Mouse (Mus musculus) kidney, postnatal 0 days (tissue): ENCODE results near the gene Stard13. TPM values are rescaled to one million over a fixed set of nuclear protein-coding genes. Genes with fewer than 3 reads are reported as not detected.

Source experiments
- ATAC-seq: fragments of 200-750 bp; cut with Nextera tagmentation; replicated peaks from 2 replicates; pipeline ENCODE4 v1.8.0; 2017; ENCODE audit warnings: low read depth, moderate number of reproducible peaks, moderate TSS enrichment, moderate library complexity; ENCODE audit not compliant: low FRiP score
- DNase-seq: peaks from one replicate; pipeline ENCODE4 v3.0.0-alpha.2; 2016; ENCODE audit warnings: low spot score
- H3K27ac ChIP-seq: fragments of 300-500 bp; sonication (generic); 2 replicates; pipeline ENCODE4 v1.5.1; 2014; ENCODE audit warnings: mild to moderate bottlenecking
- H3K27me3 ChIP-seq: fragments of 300-500 bp; sonication (generic); 2 replicates; pipeline ENCODE4 v1.6.1; 2014; ENCODE audit warnings: low read length, mixed read lengths; ENCODE audit not compliant: insufficient read depth
- H3K36me3 ChIP-seq: fragments of 300-500 bp; sonication (generic); 2 replicates; pipeline ENCODE4 v1.6.1; 2014; ENCODE audit warnings: low read length, mixed read lengths; ENCODE audit not compliant: insufficient read depth
- H3K4me1 ChIP-seq: fragments of 300-500 bp; sonication (generic); replicated peaks from 2 replicates; pipeline ENCODE4 v1.6.1; 2014; ENCODE audit warnings: antibody characterized with exemption, low read length, mixed read lengths; ENCODE audit not compliant: insufficient read depth
- H3K4me2 ChIP-seq: fragments of 300-500 bp; sonication (generic); 2 replicates; pipeline ENCODE4 v1.6.1; 2014; ENCODE audit warnings: mild to moderate bottlenecking, low read length, moderate library complexity, mixed read lengths
- H3K4me3 ChIP-seq: fragments of 300-500 bp; sonication (generic); replicated peaks from 2 replicates; pipeline ENCODE4 v1.5.1; 2014; ENCODE audit warnings: low read depth, low read length
- H3K9ac ChIP-seq: fragments of 300-500 bp; sonication (generic); 2 replicates; pipeline ENCODE4 v1.6.1; 2014; ENCODE audit warnings: low read depth, low read length
- H3K9me3 ChIP-seq: fragments of 300-500 bp; sonication (generic); replicated peaks from 2 replicates; pipeline ENCODE4 v1.6.1; 2016; ENCODE audit warnings: low read length, inconsistent platforms, mixed read lengths
- CTCF ChIP-seq: IDR thresholded peaks from 2 replicates; pipeline ENCODE4 v1.5.1; 2016; ENCODE audit warnings: antibody characterized with exemption, low read depth, mild to moderate bottlenecking, moderate library complexity
- WGBS: fragments of 180-500 bp; shearing (Covaris S2); extraction: QIAGEN DNeasy Blood & Tissue Kit; methylation state at CpG from one replicate; pipeline ENCODE4 v1.1.7; 2014; 5-methylcytosine and 5-hydroxymethylcytosine counted together
- polyA plus RNA-seq: library from polyadenylated mRNA; unstranded; fragments of >200 nt; fragmentation: Nextera tagmentation; extraction: Ambion mirVana; gene quantifications from 2 replicates; pipeline ENCODE4 v1.2.1, GENCODE M21; 2015

Stard13 gene
- polyA plus RNA-seq, 1 experiment from 2014 or later, result 7.8 TPM

- DNase-seq (no peak), ATAC-seq (no peak)
- Histone ChIP-seq H3K4me1 (peaks cover 13% of the 10 kb centered on the region), H3K27ac (no peak overlapping the region), H3K36me3 (no peaks in the 10 kb centered on the region), H3K4me3 (no peak overlapping the region), H3K27me3 (no peaks in the 10 kb centered on the region), H3K4me2 (no peak overlapping the region), H3K9ac (0 out of 2 replicates have a peak overlapping the region, but pooled peaks have one; percentile 5), H3K9me3 (no peaks in the 10 kb centered on the region)
- TF ChIP-seq CTCF, result no peak
- 70% methylated on average over 5 of the region's 5 CpGs for WGBS
These were observed 89.7 kb downstream of the Stard13 start for GRCm38 (mm10) chr5:151143955-151144354.

DNA sequence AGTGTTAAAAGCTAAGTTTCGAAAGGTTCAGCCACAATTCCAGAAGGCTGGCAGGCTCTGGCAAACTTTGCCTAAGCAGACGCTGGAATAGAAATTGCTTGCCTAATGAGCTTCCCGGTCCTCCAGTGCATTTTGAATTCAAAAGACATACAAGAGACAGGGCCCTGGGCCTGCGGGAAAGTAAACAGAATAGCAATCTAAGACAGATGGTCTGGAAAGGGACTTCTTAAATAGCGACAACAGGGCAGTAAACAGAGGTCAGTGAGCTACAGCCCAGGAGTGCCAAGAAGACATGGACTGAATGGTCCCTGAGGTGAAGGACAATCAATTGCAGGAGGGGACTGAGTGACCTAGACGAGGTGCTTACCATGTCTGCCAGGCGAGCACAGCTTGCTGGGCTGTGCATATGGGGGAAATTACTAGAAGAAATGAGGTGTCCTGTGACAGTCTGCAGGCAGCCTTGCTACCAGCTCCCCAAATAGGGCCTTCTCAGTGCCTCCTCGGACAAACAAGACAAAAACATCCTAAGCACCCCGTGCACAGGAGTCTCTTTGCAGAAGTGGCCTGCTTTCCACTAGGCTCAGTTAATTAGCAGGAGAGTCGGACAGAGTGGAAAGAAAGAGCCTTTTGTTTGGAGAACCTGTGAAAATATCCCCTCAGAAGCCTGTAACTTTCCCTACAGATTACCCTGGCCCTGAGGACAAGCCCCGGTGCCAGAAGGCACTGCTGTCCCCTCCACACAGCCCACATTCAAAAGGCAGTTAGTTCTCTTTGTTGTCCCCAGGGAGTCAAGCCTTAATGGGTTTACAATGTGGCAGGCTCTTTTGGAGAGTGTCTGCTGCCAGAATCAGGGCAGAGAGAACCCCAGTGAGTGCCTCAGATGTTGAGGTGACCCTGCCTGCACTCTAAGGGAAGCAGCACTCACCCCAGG, 90.7 kb downstream of the Stard13 start:
- DNase-seq (no peak), ATAC-seq (no peak)
- Histone ChIP-seq H3K9ac (0 out of 2 replicates have a peak overlapping the region, but pooled peaks have one; percentile 4), H3K27ac (peak overlapping the region; percentile 70), H3K9me3 (no peaks in the 10 kb centered on the region), H3K4me2 (no peak overlapping the region), H3K36me3 (no peaks in the 10 kb centered on the region), H3K27me3 (no peaks in the 10 kb centered on the region), H3K4me1 (peaks cover 13% of the 10 kb centered on the region), H3K4me3 (no peak overlapping the region)
- 36% methylated on average over 11 of the region's 11 CpGs for WGBS
- TF ChIP-seq CTCF, result no peak

DNA sequence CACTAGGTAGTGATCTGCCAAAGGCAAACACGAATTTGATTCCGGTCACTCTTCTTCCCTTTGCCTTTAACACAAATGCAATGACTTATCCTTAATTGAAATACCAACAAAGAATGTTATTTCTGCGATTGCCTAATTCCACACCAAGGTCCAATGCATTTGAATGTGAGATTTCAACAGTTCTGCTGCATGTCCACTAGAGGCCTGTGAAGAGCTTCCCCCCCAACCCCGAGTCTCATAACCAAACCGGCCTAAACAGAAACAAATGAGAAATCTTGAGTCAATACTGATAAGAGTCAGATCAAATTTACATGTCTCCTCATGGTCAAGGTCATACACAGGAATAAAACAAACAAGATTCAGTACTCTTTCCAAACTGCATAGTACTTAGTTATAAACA, 91.4 kb downstream of the Stard13 start:
- H3K27ac ChIP-seq, result no peak overlapping the region

GRCm38 (mm10) chr5:151137901-151138300, 95.7 kb downstream of the Stard13 start:
- no peak overlapping the region for H3K9ac ChIP-seq
- no peak overlapping the region for H3K4me2 ChIP-seq
- H3K27me3 ChIP-seq, result no peaks in the 10 kb centered on the region
- WGBS, result 78% methylated on average over 5 of the region's 5 CpGs
- DNase-seq, result no peak
- H3K4me1 ChIP-seq, result peaks cover 12% of the 10 kb centered on the region
- H3K36me3 ChIP-seq, result no peaks in the 10 kb centered on the region
- TF ChIP-seq CTCF, result no peak
- H3K9me3 ChIP-seq, result no peaks in the 10 kb centered on the region
- ATAC-seq, result no peak
- H3K4me3 ChIP-seq, result no peak overlapping the region
- H3K27ac ChIP-seq, result no peak overlapping the region

More for the DNA sequence above, 91.4 kb downstream of the Stard13 start:
- ATAC-seq (peak; percentile 68), DNase-seq (peak; percentile 90)
- Histone ChIP-seq H3K36me3 (no peaks in the 10 kb centered on the region), H3K4me2 (no peak overlapping the region), H3K9ac (no peak overlapping the region), H3K27me3 (no peaks in the 10 kb centered on the region), H3K4me1 (peaks cover 13% of the 10 kb centered on the region), H3K4me3 (no peak overlapping the region), H3K9me3 (no peaks in the 10 kb centered on the region)
- 33% methylated on average over 5 of the region's 5 CpGs for WGBS
- peak; percentile 90 for TF ChIP-seq CTCF

DNA sequence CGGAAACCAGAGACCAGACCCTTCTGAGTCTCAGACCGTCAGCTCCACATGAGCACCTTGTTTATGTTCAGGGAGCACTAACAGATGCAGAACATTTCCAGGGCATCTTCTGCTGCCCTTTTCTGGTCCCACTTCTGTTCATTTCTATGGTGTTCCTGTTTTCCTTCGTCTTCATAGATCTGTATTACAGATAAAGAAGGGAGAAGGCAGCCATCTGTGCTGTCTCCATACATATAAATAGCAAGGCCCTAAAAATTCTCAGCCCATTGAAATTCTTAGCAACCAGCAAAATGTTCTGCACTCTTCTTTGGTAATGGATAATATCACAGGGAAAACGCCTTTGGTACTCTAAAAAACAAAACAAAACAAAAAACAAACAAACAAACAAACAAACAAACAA, 96.3 kb downstream of the Stard13 start:
- 66% methylated on average over 4 of the region's 4 CpGs for WGBS
- no peaks in the 10 kb centered on the region for H3K36me3 ChIP-seq
- no peak overlapping the region for H3K27ac ChIP-seq
- no peaks in the 10 kb centered on the region for H3K27me3 ChIP-seq
- H3K4me3 ChIP-seq, result no peak overlapping the region
- no peak overlapping the region for H3K4me2 ChIP-seq
- ATAC-seq (no peak), DNase-seq (no peak)
- no peaks in the 10 kb centered on the region for H3K9me3 ChIP-seq
- TF ChIP-seq CTCF, result no peak
- H3K4me1 ChIP-seq, result peaks cover 8% of the 10 kb centered on the region
- no peak overlapping the region for H3K9ac ChIP-seq

DNA sequence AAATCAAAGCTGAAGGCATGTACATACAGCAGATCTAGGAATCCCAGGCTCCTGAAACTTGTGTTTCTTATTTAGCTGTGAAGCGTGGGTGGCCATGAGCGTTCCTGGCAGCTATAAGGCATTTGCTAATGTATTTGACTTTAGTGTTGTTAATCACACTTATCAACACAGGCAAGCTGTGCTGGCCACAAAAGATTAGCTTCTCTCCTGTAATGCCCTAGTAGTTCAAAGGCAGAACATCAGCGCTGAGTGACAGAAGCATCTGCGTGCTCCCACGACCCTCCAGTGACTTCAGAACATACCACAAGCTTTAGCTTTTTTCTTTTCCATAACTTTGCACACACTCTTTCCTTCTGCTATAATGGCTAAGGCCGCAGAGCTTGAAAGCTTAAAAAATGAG, 97.7 kb downstream of the Stard13 start:
- no peaks in the 10 kb centered on the region for H3K9me3 ChIP-seq
- WGBS, result 57% methylated on average over 6 of the region's 6 CpGs
- no peak overlapping the region for H3K4me3 ChIP-seq
- H3K27me3 ChIP-seq, result no peaks in the 10 kb centered on the region
- H3K9ac ChIP-seq, result no peak overlapping the region
- H3K27ac ChIP-seq, result peak overlapping the region; percentile 26; the same call in 1 of the 2 replicates
- no peak for TF ChIP-seq CTCF
- ATAC-seq (no peak), DNase-seq (peak; percentile 77)
- H3K36me3 ChIP-seq, result no peaks in the 10 kb centered on the region
- H3K4me1 ChIP-seq, result peaks cover 5% of the 10 kb centered on the region
- H3K4me2 ChIP-seq, result no peak overlapping the region
